Mouse (Mus musculus) MEL (cell line): ENCODE measurements around the gene Fbxo17. TPM values are rescaled to one million over a fixed set of nuclear protein-coding genes. Genes with fewer than 3 reads are reported as not detected.
A peak's percentile ranks its signal among the peaks of the same experiment; 100 is the strongest.

ENCODE experiments used
- DNase-seq: peaks from one replicate; pipeline ENCODE4 v3.0.0; 2011; ENCODE audit warnings: low read depth, low spot score
- H3K27ac ChIP-seq: 2 replicates; pipeline ENCODE4 v1.5.1; 2012; ENCODE audit warnings: low read depth, mild to moderate bottlenecking, control low read depth, low read length, moderate library complexity; ENCODE audit not compliant: control insufficient read depth
- H3K27me3 ChIP-seq, 2 experiments: fragments of 150-350 bp in 1 of 2; sonication (generic) in 1 of 2; 2 replicates each; pipeline ENCODE4 v1.6.1; 2012; ENCODE audit warnings: low read length in 2 of 2, mild to moderate bottlenecking in 2 of 2, improper control_type of control experiment in 1 of 2, moderate library complexity in 1 of 2; ENCODE audit not compliant: insufficient read depth in 2 of 2, control insufficient read depth in 1 of 2
- H3K36me3 ChIP-seq, 2 experiments: 2 replicates each; pipeline ENCODE4 v1.6.1; 2012 to 2014; ENCODE audit warnings: low read length in 2 of 2, improper control_type of control experiment in 1 of 2, inconsistent platforms in 1 of 2, mild to moderate bottlenecking in 1 of 2; ENCODE audit not compliant: insufficient read depth in 2 of 2, control insufficient read depth in 1 of 2
- H3K4me1 ChIP-seq, 2 experiments: fragments of 150-350 bp in 1 of 2; sonication (generic) in 1 of 2; 2 replicates each; pipeline ENCODE4 v1.6.1; 2012; ENCODE audit warnings: low read length in 2 of 2, improper control_type of control experiment in 1 of 2, mild to moderate bottlenecking in 1 of 2; ENCODE audit not compliant: insufficient read depth in 2 of 2, control insufficient read depth in 1 of 2
- H3K4me3 ChIP-seq, 2 experiments: fragments of 150-350 bp in 1 of 2; sonication (generic) in 1 of 2; 2 replicates each; pipeline ENCODE4 v1.5.1; 2012; ENCODE audit warnings: low read depth in 2 of 2, low read length in 2 of 2, mild to moderate bottlenecking in 2 of 2, moderate library complexity in 2 of 2, control low read depth in 1 of 2, improper control_type of control experiment in 1 of 2; ENCODE audit not compliant: control insufficient read depth in 1 of 2, insufficient read depth in 1 of 2
- H3K79me2 ChIP-seq: 2 replicates; pipeline ENCODE4 v1.6.1; 2012; ENCODE audit warnings: mild to moderate bottlenecking, low read length, moderate library complexity; ENCODE audit not compliant: control insufficient read depth, poor library complexity, insufficient read depth
- H3K9ac ChIP-seq: 2 replicates; pipeline ENCODE4 v1.6.1; 2012; ENCODE audit warnings: low read depth, mild to moderate bottlenecking, control low read depth, low read length, moderate library complexity; ENCODE audit not compliant: control insufficient read depth, poor library complexity, severe bottlenecking
- H3K9me3 ChIP-seq: fragments of 150-350 bp; sonication (generic); replicated peaks from 2 replicates; pipeline ENCODE4 v1.6.1; 2012; ENCODE audit warnings: mild to moderate bottlenecking, low read length, improper control_type of control experiment, moderate library complexity; ENCODE audit not compliant: insufficient read depth
- E2F4 ChIP-seq: IDR thresholded peaks from 2 replicates; pipeline ENCODE4 v1.6.1; 2011; ENCODE audit warnings: low read depth, low read length, improper control_type of control experiment, borderline replicate concordance
- ELF1 ChIP-seq: IDR thresholded peaks from 2 replicates; pipeline ENCODE4 v1.6.1; 2014; ENCODE audit warnings: low read depth, mild to moderate bottlenecking, inconsistent platforms, low read length, improper control_type of control experiment, moderate library complexity
- GABPA ChIP-seq: IDR thresholded peaks from 2 replicates; pipeline ENCODE4 v1.6.1; 2012; ENCODE audit warnings: low read depth, mild to moderate bottlenecking, inconsistent platforms, low read length, improper control_type of control experiment, moderate library complexity
- HCFC1 ChIP-seq: IDR thresholded peaks from 2 replicates; pipeline ENCODE4 v1.6.1; 2012; ENCODE audit warnings: low read depth, mild to moderate bottlenecking, inconsistent platforms, low read length, improper control_type of control experiment, moderate library complexity
- KAT2A ChIP-seq: conservative IDR thresholded peaks from 2 replicates; pipeline ENCODE4 v1.6.1; 2012; ENCODE audit warnings: low read depth, low read length, improper control_type of control experiment, inconsistent platforms
- MAFK ChIP-seq: IDR thresholded peaks from 2 replicates; pipeline ENCODE4 v1.6.1; 2011; ENCODE audit warnings: low read depth, mild to moderate bottlenecking, low read length, improper control_type of control experiment, borderline replicate concordance
- MXI1 ChIP-seq: IDR thresholded peaks from 2 replicates; pipeline ENCODE4 v1.6.1; 2011; ENCODE audit warnings: mild to moderate bottlenecking, low read depth, low read length, improper control_type of control experiment
- NRF1 ChIP-seq: IDR thresholded peaks from 2 replicates; pipeline ENCODE4 v1.6.1; 2014; ENCODE audit warnings: low read depth, mild to moderate bottlenecking, inconsistent platforms, low read length, improper control_type of control experiment, moderate library complexity; ENCODE audit not compliant: poor library complexity, insufficient read depth, severe bottlenecking
- POLR2AphosphoS2 ChIP-seq: IDR thresholded peaks from 2 replicates; pipeline ENCODE4 v1.6.1; 2011; ENCODE audit warnings: low read length, improper control_type of control experiment
- RAD21 ChIP-seq: IDR thresholded peaks from 2 replicates; pipeline ENCODE4 v1.6.1; 2011; ENCODE audit warnings: mild to moderate bottlenecking, low read depth, low read length, improper control_type of control experiment
- SMC3 ChIP-seq: IDR thresholded peaks from 2 replicates; pipeline ENCODE4 v1.6.1; 2011; ENCODE audit warnings: low read depth, low read length, improper control_type of control experiment
- TAL1 ChIP-seq: IDR thresholded peaks from 2 replicates; pipeline ENCODE4 v1.6.1; 2012; ENCODE audit warnings: mild to moderate bottlenecking, inconsistent platforms, low read length, moderate library complexity, mixed read lengths
- TCF12 ChIP-seq: IDR thresholded peaks from 2 replicates; pipeline ENCODE4 v1.6.1; 2014; ENCODE audit warnings: low read depth, mild to moderate bottlenecking, inconsistent platforms, low read length, improper control_type of control experiment, moderate library complexity
- UBTF ChIP-seq: IDR thresholded peaks from 2 replicates; pipeline ENCODE4 v1.6.1; 2012; ENCODE audit warnings: low read depth, mild to moderate bottlenecking, inconsistent platforms, low read length, improper control_type of control experiment, moderate library complexity, borderline replicate concordance; ENCODE audit not compliant: insufficient read depth
- USF1 ChIP-seq: IDR thresholded peaks from 2 replicates; pipeline ENCODE4 v1.6.1; 2014; ENCODE audit warnings: low read depth, mild to moderate bottlenecking, inconsistent platforms, low read length, improper control_type of control experiment, moderate library complexity
- USF2 ChIP-seq, 2 experiments: IDR thresholded peaks; 2 replicates each; pipeline ENCODE4 v1.6.1; 2011 to 2012; ENCODE audit warnings: improper control_type of control experiment in 2 of 2, low read length in 2 of 2, borderline replicate concordance in 1 of 2, inconsistent platforms in 1 of 2, low read depth in 1 of 2, mild to moderate bottlenecking in 1 of 2; ENCODE audit not compliant: insufficient read depth in 1 of 2
- ZNF384 ChIP-seq: IDR thresholded peaks from 2 replicates; pipeline ENCODE4 v1.6.1; 2012; ENCODE audit warnings: low read depth, mild to moderate bottlenecking, inconsistent platforms, low read length, improper control_type of control experiment
- polyA plus RNA-seq, 2 experiments: library from polyadenylated mRNA; stranded (reverse) in 1 of 2; unstranded in 1 of 2; fragments of >175 nt in 1 of 2; fragments of >200 nt in 1 of 2; gene quantifications; 2 replicates each; pipeline versions ENCODE4 v1.2.1 to v1.2.4; 2012; ENCODE audit warnings: low replicate concordance in 2 of 2, low read depth in 1 of 2; ENCODE audit not compliant: insufficient read length in 2 of 2, insufficient read depth in 1 of 2, missing spikeins in 1 of 2
- total RNA-seq: library from RNA; depleted of rRNA; stranded (reverse); fragments of 300-350 nt; gene quantifications from 2 replicates; pipeline ENCODE4 v1.2.3, GENCODE M21; 2012

Gene Fbxo17
- total and polyA plus RNA-seq, 3 experiments, result 0.43 TPM; not detected in 2

DNA sequence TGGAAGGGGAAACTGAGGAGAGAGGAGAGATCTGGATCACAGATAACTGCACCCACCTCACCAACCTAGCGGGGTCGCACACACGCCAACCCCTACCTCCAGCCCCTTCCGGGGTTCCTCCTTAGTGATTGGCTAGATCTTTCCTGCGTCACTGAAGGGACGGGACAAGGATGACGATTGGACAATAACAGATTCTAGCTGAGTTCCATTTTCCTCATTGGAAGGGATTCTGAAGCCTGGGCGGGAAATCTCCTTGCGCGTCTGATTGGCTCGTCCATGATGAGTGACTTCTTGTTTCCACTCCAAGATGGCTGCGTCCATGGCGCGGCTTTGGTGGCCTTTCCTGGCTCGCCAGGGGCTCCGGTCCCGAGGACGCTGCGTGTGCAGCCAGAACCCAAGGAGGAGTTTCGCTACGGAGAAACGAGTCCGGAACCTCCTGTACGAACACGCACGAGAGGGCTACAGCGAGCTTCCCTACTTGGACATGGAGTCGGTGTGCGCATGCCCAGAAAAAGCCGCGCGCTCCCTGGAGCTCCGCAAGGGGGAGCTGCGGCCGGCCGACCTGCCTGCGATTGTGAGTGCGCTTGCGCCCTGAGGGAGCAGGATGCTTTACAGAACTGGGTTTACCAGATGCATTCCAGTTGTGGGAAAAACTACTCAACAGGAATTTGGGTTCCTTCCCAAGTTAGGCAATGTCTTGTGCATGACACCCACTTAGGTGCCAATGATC lies 25.3 kb downstream of the Fbxo17 start, which contains the start of the genes Mrps12 and Sars2 (continued):
- TF ChIP-seq POLR2AphosphoS2 (peak; percentile 81), TAL1 (no peak), USF2 (IDR thresholded peaks at IDR 0.05; ENCODE audit: borderline replicate concordance in 1 of 2, insufficient read depth in 1 of 2, low read depth in 1 of 2, low read length in 2 of 2) (no peak)

DNA sequence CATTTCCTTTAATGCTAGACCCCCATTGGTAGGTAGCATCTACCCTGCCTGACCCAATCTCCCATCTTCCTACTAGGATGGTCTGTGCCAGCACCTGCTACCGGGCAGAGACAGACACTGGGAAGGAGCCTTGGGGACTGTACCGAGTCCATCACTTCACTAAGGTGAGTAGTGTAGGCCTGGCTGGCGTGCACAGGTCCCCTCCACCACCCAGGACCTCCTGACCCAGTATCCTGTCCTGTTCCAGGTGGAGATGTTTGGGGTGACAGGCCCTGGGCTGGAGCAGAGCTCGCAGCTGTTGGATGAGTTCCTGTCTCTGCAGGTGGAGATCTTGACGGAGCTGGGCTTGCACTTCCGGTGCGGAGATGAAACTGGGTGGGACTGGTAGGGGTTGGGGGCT lies 33.3 kb downstream of the Fbxo17 start:
- H3K36me3 ChIP-seq, result no peaks in the 10 kb centered on the region; a peak in 1 of 4 replicates
- H3K9me3 ChIP-seq, result no peaks in the 10 kb centered on the region
- no peak overlapping the region for H3K9ac ChIP-seq

DNA sequence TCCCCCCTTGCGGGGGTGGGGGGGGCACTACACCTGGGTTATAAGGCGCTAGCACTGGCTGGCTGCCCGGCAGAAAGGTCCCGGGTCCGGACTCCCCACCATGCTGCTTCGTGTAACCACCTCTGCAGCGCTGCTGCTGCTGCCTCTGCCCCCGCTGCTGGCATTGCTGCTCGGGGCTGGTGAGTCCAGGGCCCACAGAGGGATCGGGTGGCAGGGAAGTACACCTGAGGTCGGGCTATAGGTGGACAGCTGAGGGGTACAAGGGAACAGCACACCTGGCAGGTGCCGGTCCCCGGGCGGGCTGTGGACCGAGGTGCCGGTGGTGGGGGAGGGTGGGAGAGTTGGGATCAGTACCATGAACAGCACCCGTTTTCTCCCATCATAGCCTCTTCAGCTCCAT lies 39.5 kb downstream of the Fbxo17 start, which contains the start of gene Ccer2:
TSS of gene Ccer2 (plus strand) at position 96 of the 400 bp plus-strand sequence.
- TF ChIP-seq RAD21 (no peak), E2F4 (no peak), ELF1 (no peak), TCF12 (no peak), NRF1 (no peak), USF1 (no peak), ZNF384 (no peak), HCFC1 (no peak)
- TF ChIP-seq, all 39 proteins: peak for 0
- Histone ChIP-seq H3K79me2 (no peaks in the 10 kb centered on the region), H3K27me3 (no peaks in the 10 kb centered on the region), H3K27ac (no peak within 1 kb of the TSS), H3K36me3 (no peaks in the 10 kb centered on the region; a peak in 1 of 4 replicates), H3K4me3 (no peak within 1 kb of the TSS), H3K9me3 (no peaks in the 10 kb centered on the region), H3K9ac (no peak within 1 kb of the TSS), H3K4me1 (no peaks in the 10 kb centered on the region)
- DNase-seq, result no peak

More for the DNA sequence above, 33.3 kb downstream of the Fbxo17 start:
- no peak for DNase-seq
- no peaks in the 10 kb centered on the region for H3K79me2 ChIP-seq
- no peak overlapping the region for H3K4me3 ChIP-seq
- no peak overlapping the region for H3K27ac ChIP-seq
- TF ChIP-seq KAT2A (no peak), GABPA (no peak), ZNF384 (no peak), NRF1 (no peak), TCF12 (no peak), UBTF (no peak), MXI1 (no peak), SMC3 (no peak), MAFK (no peak)
- TF ChIP-seq, all 39 proteins: peak for 0
- Histone ChIP-seq H3K27me3 (no peaks in the 10 kb centered on the region), H3K4me1 (no peaks in the 10 kb centered on the region)
